Mouse (Mus musculus): ENCODE results near the gene Cep250.

- no peak for TF ChIP-seq CTCF (IDR thresholded peaks at IDR 0.05; ENCODE audit: low read depth, low read length)
- no peak for TF ChIP-seq POLR2A (IDR thresholded peaks at IDR 0.05; ENCODE audit: borderline replicate concordance, low read depth, low read length)
These were observed 32.8 kb downstream of the Cep250 start for GRCm38 (mm10) chr2:155989085-155989484.
